Mouse (Mus musculus) CD8-positive naive resting alpha-beta T cell, adult 2 months (primary cell): Measurements from ENCODE around the gene Enpp6.

Experiments
- DNase-seq, 2 experiments: peaks; one replicate each; pipeline ENCODE4 v3.0.0; 2022; ENCODE audit warnings: low read depth in 2 of 2, low spot score in 2 of 2

The Enpp6 gene

GRCm38 (mm10) chr8:46986386-46987140 lies at the start of gene Enpp6:
Gene Enpp6 (plus strand): TSS chr8:46986887.
- DNase-seq, result no peak

GRCm38 (mm10) chr8:46938218-46938617 lies 48.5 kb upstream of the Enpp6 start:
- no peak for DNase-seq

- DNase-seq, result no peak
Observed at GRCm38 (mm10) chr8:46941295-46941694, 45.4 kb upstream of the Enpp6 start.

GRCm38 (mm10) chr8:46941731-46942650 lies 44.7 kb upstream of the Enpp6 start:
- no peak for DNase-seq

- no peak for DNase-seq
Observed at GRCm38 (mm10) chr8:46942651-46943024, 44.0 kb upstream of the Enpp6 start.

- DNase-seq, result no peak
Observed at GRCm38 (mm10) chr8:46943337-46943736, 43.4 kb upstream of the Enpp6 start.

GRCm38 (mm10) chr8:46946181-46946580 lies 40.5 kb upstream of the Enpp6 start:
- DNase-seq, result peak; percentile 31 to 48

GRCm38 (mm10) chr8:46948091-46948757 lies 38.5 kb upstream of the Enpp6 start:
- no peak for DNase-seq

GRCm38 (mm10) chr8:46953472-46953871 lies 33.2 kb upstream of the Enpp6 start:
- peak; percentile 54 to 67 for DNase-seq

- no peak for DNase-seq
Observed at GRCm38 (mm10) chr8:46962630-46963427, 23.9 kb upstream of the Enpp6 start.

GRCm38 (mm10) chr8:46963619-46964145 lies 23.0 kb upstream of the Enpp6 start:
- no peak for DNase-seq

- DNase-seq, result no peak
Observed at GRCm38 (mm10) chr8:46965812-46966211, 20.9 kb upstream of the Enpp6 start.

- no peak for DNase-seq
Observed at GRCm38 (mm10) chr8:46968721-46969120, 18.0 kb upstream of the Enpp6 start.

- no peak for DNase-seq
Observed at GRCm38 (mm10) chr8:46969386-46969785, 17.3 kb upstream of the Enpp6 start.

GRCm38 (mm10) chr8:46977376-46977775 lies 9.3 kb upstream of the Enpp6 start:
- DNase-seq, result no peak

- no peak for DNase-seq
Observed at GRCm38 (mm10) chr8:46982166-46982565, 4.5 kb upstream of the Enpp6 start.

- no peak for DNase-seq
Observed at GRCm38 (mm10) chr8:46982770-46983169, 3.9 kb upstream of the Enpp6 start.

- no peak for DNase-seq
Observed at GRCm38 (mm10) chr8:46984647-46985046, 2.0 kb upstream of the Enpp6 start.

- DNase-seq, result no peak
Observed at GRCm38 (mm10) chr8:46988366-46988765, 1.7 kb downstream of the Enpp6 start.

- DNase-seq, result no peak
Observed at GRCm38 (mm10) chr8:46991081-46991480, 4.4 kb downstream of the Enpp6 start.

GRCm38 (mm10) chr8:46992579-46992978 lies 5.9 kb downstream of the Enpp6 start:
- peak; percentile 6 to 17 for DNase-seq
